Mouse (Mus musculus) midbrain, embryonic 11.5 days (tissue): Measurements from ENCODE around the gene Gm44502. TPM values are rescaled to one million over a fixed set of nuclear protein-coding genes. Genes with fewer than 3 reads are reported as not detected.

Experiments used
- ATAC-seq: fragments of 200-750 bp; cut with Nextera tagmentation; 2 replicates; pipeline ENCODE4 v1.8.0; 2017; ENCODE audit warnings: moderate TSS enrichment, moderate library complexity; ENCODE audit not compliant: low FRiP score
- DNase-seq: peaks from one replicate; pipeline ENCODE4 v3.0.0; 2015; ENCODE audit warnings: low spot score; ENCODE audit errors: missing footprints
- H3K27ac ChIP-seq: fragments of 300-500 bp; sonication (generic); 2 replicates; pipeline ENCODE4 v1.5.1; 2014; ENCODE audit warnings: low read depth, low read length
- H3K27me3 ChIP-seq: fragments of 300-500 bp; sonication (generic); 2 replicates; pipeline ENCODE4 v1.6.1; 2014; ENCODE audit warnings: mild to moderate bottlenecking, low read length, moderate library complexity, mixed read lengths; ENCODE audit not compliant: control insufficient read depth, insufficient read depth
- H3K36me3 ChIP-seq: fragments of 300-500 bp; sonication (generic); 2 replicates; pipeline ENCODE4 v1.6.1; 2014; ENCODE audit warnings: mild to moderate bottlenecking, low read length, moderate library complexity, mixed read lengths; ENCODE audit not compliant: control insufficient read depth, insufficient read depth
- H3K4me1 ChIP-seq: fragments of 300-500 bp; sonication (generic); 2 replicates; pipeline ENCODE4 v1.6.1; 2014; ENCODE audit warnings: low read length; ENCODE audit not compliant: control insufficient read depth, insufficient read depth
- H3K4me2 ChIP-seq: fragments of 300-500 bp; sonication (generic); 2 replicates; pipeline ENCODE4 v1.6.1; 2014; ENCODE audit warnings: mild to moderate bottlenecking, moderate library complexity
- H3K4me3 ChIP-seq: fragments of 300-500 bp; sonication (generic); 2 replicates; pipeline ENCODE4 v1.5.1; 2014; ENCODE audit warnings: low read depth, low read length
- H3K9ac ChIP-seq: fragments of 300-500 bp; sonication (generic); 2 replicates; pipeline ENCODE4 v1.6.1; 2014; ENCODE audit warnings: low read length
- H3K9me3 ChIP-seq: fragments of 300-500 bp; sonication (generic); 2 replicates; pipeline ENCODE4 v1.6.1; 2016; ENCODE audit warnings: low read length; ENCODE audit not compliant: control insufficient read depth
- WGBS: fragments of 180-500 bp; shearing (Covaris S2); extraction: QIAGEN DNeasy Blood & Tissue Kit; methylation state at CpG from one replicate; pipeline ENCODE4 v1.1.7; 2014; 5-methylcytosine and 5-hydroxymethylcytosine counted together
- polyA plus RNA-seq: library from polyadenylated mRNA; unstranded; fragments of >200 nt; fragmentation: Nextera tagmentation; extraction: Ambion mirVana; gene quantifications from 2 replicates; pipeline ENCODE4 v1.2.1, GENCODE M21; 2014

Gm44502 gene
- polyA plus RNA-seq, 1 experiment from 2014 or later: not detected

GRCm38 (mm10) chr15:89473921-89474320, 44.4 kb upstream of the Gm44502 start:
- no peaks in the 10 kb centered on the region for H3K36me3 ChIP-seq
- no peaks in the 10 kb centered on the region for H3K9me3 ChIP-seq
- no peak overlapping the region for H3K4me3 ChIP-seq
- H3K4me2 ChIP-seq: no peak overlapping the region
- peaks cover 5% of the 10 kb centered on the region; the same call in 1 of the 2 replicates for H3K4me1 ChIP-seq
- ATAC-seq (no peak), DNase-seq (no peak)
- H3K27me3 ChIP-seq: no peaks in the 10 kb centered on the region
- no peak overlapping the region for H3K9ac ChIP-seq
- no peak overlapping the region for H3K27ac ChIP-seq
- WGBS: 95% methylated on average over 8 of the region's 8 CpGs

- ATAC-seq (no peak), DNase-seq (no peak)
- peaks cover 5% of the 10 kb centered on the region; the same call in 1 of the 2 replicates for H3K4me1 ChIP-seq
- H3K36me3 ChIP-seq: no peaks in the 10 kb centered on the region
- no peak overlapping the region for H3K27ac ChIP-seq
- no peaks in the 10 kb centered on the region for H3K9me3 ChIP-seq
- no peak overlapping the region for H3K4me2 ChIP-seq
- H3K4me3 ChIP-seq: no peak overlapping the region
- no peak overlapping the region for H3K9ac ChIP-seq
- 82% methylated on average over 9 of the region's 9 CpGs for WGBS
- no peaks in the 10 kb centered on the region for H3K27me3 ChIP-seq
Observed at GRCm38 (mm10) chr15:89473370-89473769, 43.9 kb upstream of the Gm44502 start.

GRCm38 (mm10) chr15:89471476-89471875, 42.0 kb upstream of the Gm44502 start:
- no peak for ATAC-seq
- no peak overlapping the region for H3K4me2 ChIP-seq
- no peak overlapping the region for H3K27ac ChIP-seq
- H3K9ac ChIP-seq: no peak overlapping the region
- no peak for DNase-seq
- WGBS: 95% methylated on average over 4 of the region's 4 CpGs
- H3K4me3 ChIP-seq: no peak overlapping the region
- H3K27me3 ChIP-seq: no peaks in the 10 kb centered on the region
- H3K9me3 ChIP-seq: no peaks in the 10 kb centered on the region
- no peaks in the 10 kb centered on the region for H3K36me3 ChIP-seq
- peaks cover 5% of the 10 kb centered on the region; the same call in 1 of the 2 replicates for H3K4me1 ChIP-seq

GRCm38 (mm10) chr15:89468577-89468976, 39.1 kb upstream of the Gm44502 start:
- no peaks in the 10 kb centered on the region for H3K36me3 ChIP-seq
- no peaks in the 10 kb centered on the region for H3K9me3 ChIP-seq
- DNase-seq: peak; percentile 89
- no peak overlapping the region for H3K9ac ChIP-seq
- no peaks in the 10 kb centered on the region for H3K27me3 ChIP-seq
- no peak overlapping the region for H3K4me3 ChIP-seq
- no peak overlapping the region for H3K4me2 ChIP-seq
- no peak overlapping the region for H3K27ac ChIP-seq
- 28% methylated on average over 2 of the region's 2 CpGs for WGBS
- ATAC-seq: no peak
- H3K4me1 ChIP-seq: no peaks in the 10 kb centered on the region

- no peaks in the 10 kb centered on the region for H3K4me1 ChIP-seq
- no peak overlapping the region for H3K4me2 ChIP-seq
- 4% methylated on average over 1 of the region's 1 CpGs for WGBS
- H3K4me3 ChIP-seq: no peak overlapping the region
- H3K9me3 ChIP-seq: no peaks in the 10 kb centered on the region
- no peak overlapping the region for H3K27ac ChIP-seq
- no peak for DNase-seq
- no peaks in the 10 kb centered on the region for H3K27me3 ChIP-seq
- ATAC-seq: no peak
- H3K36me3 ChIP-seq: peaks cover 6% of the 10 kb centered on the region; the same call in 1 of the 2 replicates
- no peak overlapping the region for H3K9ac ChIP-seq
Observed at GRCm38 (mm10) chr15:89465052-89465451, 35.6 kb upstream of the Gm44502 start.

- Histone ChIP-seq H3K36me3 (peaks cover 6% of the 10 kb centered on the region; the same call in 1 of the 2 replicates), H3K27ac (no peak overlapping the region), H3K4me2 (no peak overlapping the region), H3K9me3 (no peaks in the 10 kb centered on the region), H3K27me3 (no peaks in the 10 kb centered on the region), H3K4me1 (no peaks in the 10 kb centered on the region), H3K9ac (no peak overlapping the region), H3K4me3 (no peak overlapping the region)
- 66% methylated on average over 5 of the region's 5 CpGs for WGBS
- no peak for DNase-seq
- no peak for ATAC-seq
Observed at GRCm38 (mm10) chr15:89463334-89464235, 34.1 kb upstream of the Gm44502 start.

- WGBS: 80% methylated on average over 7 of the region's 7 CpGs
- peaks cover 16% of the 10 kb centered on the region; the same call in 1 of the 2 replicates for H3K36me3 ChIP-seq
- no peak overlapping the region for H3K4me2 ChIP-seq
- no peak overlapping the region for H3K9ac ChIP-seq
- no peak for ATAC-seq
- H3K27ac ChIP-seq: no peak overlapping the region
- no peak overlapping the region for H3K4me3 ChIP-seq
- H3K9me3 ChIP-seq: no peaks in the 10 kb centered on the region
- no peaks in the 10 kb centered on the region for H3K27me3 ChIP-seq
- no peak for DNase-seq
- H3K4me1 ChIP-seq: no peaks in the 10 kb centered on the region
Observed at GRCm38 (mm10) chr15:89462176-89462575, 32.7 kb upstream of the Gm44502 start.

GRCm38 (mm10) chr15:89461321-89461720, 31.8 kb upstream of the Gm44502 start:
- DNase-seq (no peak), ATAC-seq (no peak)
- no peak overlapping the region for H3K9ac ChIP-seq
- H3K36me3 ChIP-seq: peaks cover 22% of the 10 kb centered on the region; the same call in 1 of the 2 replicates
- H3K4me1 ChIP-seq: no peaks in the 10 kb centered on the region
- no peak overlapping the region for H3K27ac ChIP-seq
- H3K4me2 ChIP-seq: no peak overlapping the region
- 85% methylated on average over 15 of the region's 15 CpGs for WGBS
- no peaks in the 10 kb centered on the region for H3K9me3 ChIP-seq
- no peaks in the 10 kb centered on the region for H3K27me3 ChIP-seq
- no peak overlapping the region for H3K4me3 ChIP-seq

GRCm38 (mm10) chr15:89460298-89460697, 30.8 kb upstream of the Gm44502 start:
- no peak overlapping the region for H3K4me3 ChIP-seq
- no peak overlapping the region for H3K27ac ChIP-seq
- H3K36me3 ChIP-seq: peaks cover 22% of the 10 kb centered on the region; the same call in 1 of the 2 replicates
- no peaks in the 10 kb centered on the region for H3K9me3 ChIP-seq
- H3K27me3 ChIP-seq: no peaks in the 10 kb centered on the region
- no peak overlapping the region for H3K9ac ChIP-seq
- ATAC-seq (no peak), DNase-seq (no peak)
- 76% methylated on average over 10 of the region's 10 CpGs for whole genome bisulfite sequencing
- peaks cover 2% of the 10 kb centered on the region; the same call in 1 of the 2 replicates for H3K4me1 ChIP-seq
- no peak overlapping the region for H3K4me2 ChIP-seq
